Mouse (Mus musculus) kidney, postnatal 36 days (tissue): ENCODE measurements around the gene Brdt.

Experiments used
- DNase-seq, 2 experiments: peaks; one replicate each; pipeline ENCODE4 v3.0.0; 2021 to 2022; ENCODE audit warnings: mixed read lengths in 2 of 2

Gene Brdt

DNA sequence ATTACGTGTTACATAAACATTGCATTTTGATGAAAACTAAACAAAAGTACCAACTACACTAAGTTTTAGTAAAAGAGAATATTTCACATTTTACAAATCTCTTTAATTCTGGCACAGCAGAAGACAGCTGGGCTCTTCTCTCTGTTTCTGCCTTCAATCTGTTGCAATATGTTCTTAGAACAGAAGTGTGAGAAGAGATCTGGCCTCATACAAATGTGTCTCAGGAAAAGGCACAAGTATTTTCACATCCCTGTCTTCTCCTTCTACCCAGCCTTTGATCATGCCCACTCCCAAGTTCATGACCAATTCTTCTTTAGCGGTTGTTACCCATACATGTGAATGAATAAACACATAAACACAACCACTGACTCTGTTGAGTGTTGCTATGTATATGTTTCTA is 84.1 kb downstream of the Brdt start:
- no peak for DNase-seq

DNA sequence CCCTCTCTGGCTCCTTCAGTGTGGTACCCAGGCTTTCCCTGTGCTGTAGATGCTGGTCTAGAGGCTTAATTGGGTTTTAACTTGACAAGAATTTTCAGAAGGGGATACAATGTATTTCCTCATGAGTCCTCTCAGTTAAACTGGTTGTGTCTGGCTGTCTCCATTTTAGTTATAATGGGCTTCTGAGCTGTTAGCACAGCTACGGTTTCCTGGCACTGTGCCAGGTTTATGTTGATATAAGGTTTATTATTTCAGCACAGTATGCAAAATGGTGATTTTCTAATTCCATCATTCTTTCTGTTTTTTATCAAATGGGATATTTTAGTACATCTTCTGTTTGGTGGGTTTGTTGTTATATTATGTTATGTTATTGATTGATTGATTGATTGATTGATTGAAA is 90.7 kb downstream of the Brdt start:
- DNase-seq = no peak

DNA sequence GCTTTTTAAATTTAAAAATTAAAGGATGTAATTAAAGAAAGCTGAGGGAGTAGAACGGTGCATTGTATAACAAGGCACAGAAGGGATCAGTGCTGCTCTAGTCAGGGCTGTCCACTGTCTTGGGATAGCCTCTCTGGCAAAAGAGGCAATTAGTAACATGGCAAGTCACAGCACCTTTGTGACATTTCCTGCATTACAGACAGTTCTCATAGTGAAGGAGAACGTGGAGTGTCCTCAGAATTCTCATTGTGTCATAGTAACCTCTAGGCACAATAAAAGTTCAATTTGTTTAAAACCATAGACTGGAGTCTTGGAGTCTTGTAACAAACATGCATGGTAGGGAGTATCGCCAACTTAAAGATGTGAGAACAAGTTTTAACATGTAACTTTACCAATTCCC is 100.3 kb downstream of the Brdt start, which contains the start of gene Lpcat2b:
Gene Lpcat2b (plus strand): TSS at position 301 of the 400 bp plus-strand sequence.
- no peak for DNase-seq

DNA sequence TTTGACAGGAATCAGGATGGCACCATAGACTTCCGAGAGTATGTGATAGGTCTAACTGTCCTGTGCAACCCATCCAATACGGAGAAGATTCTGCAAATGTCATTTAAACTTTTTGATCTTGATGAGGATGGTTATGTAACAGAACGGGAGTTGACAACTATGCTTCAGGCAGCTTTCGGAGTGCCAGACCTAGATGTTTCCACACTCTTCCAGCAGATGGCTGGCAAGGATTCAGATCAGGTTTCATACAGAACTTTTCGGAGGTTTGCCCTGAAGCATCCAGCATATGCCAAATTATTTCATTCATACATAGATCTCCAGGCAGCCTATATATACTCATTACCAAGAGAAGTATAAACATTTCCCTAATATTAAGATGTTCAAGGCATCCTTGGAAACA is 103.0 kb downstream of the Brdt start:
- DNase-seq = no peak

DNA sequence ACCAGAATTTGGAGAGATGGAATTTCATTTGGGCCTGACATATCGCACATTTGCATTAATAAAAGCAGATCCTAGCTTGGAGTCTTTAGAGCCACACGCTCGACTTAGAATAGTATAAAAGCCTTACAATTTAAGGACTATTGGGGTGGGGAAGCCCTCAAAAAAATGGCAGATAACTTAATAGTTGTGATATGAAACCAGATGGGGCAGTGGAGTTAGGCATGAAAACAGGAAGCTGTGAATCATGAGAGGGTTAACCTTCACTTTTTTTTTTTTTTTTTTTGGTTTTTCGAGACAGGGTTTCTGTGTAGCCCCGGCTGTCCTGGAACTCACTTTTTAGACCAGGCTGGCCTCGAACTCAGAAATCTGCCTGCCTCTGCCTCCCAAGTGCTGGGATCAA is 105.2 kb downstream of the Brdt start:
- no peak for DNase-seq
